Mouse (Mus musculus): Measurements from ENCODE around the gene Olfr1290. TPM values are rescaled to one million over a fixed set of nuclear protein-coding genes. Genes with fewer than 3 reads are reported as not detected.

Gene Olfr1290
- polyA plus RNA-seq (2016; fragmentation: Nextera tagmentation; extraction: Ambion mirVana), result not detected in 2 replicates

DNA sequence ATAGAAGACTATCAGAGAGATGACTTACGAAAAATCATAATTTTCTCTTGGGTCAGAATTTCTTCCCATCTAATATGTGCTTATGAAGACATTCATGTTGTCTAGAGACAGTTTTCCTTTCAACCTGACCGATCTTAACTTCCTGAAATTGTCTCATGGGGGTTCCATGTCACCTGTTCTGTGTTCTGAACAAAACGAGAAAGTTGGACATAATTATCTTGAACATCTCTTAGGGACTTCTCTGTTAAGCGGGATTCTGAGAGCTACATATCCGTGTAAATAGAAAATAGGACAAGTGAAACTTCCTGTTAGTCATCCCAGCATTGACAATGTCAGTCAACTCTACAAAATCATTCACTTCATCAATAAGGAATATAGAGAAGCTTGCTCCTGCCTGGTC is at the start of gene Olfr1290:
Gene Olfr1290, minus strand, starts transcription at position 101 of the 400 bp plus-strand sequence.
- no peak within 1 kb of the TSS for H3K27ac ChIP-seq (replicated peaks)
- no peaks in the 10 kb centered on the region for H3K27me3 ChIP-seq (replicated peaks; ENCODE audit: low read depth, poor library complexity, severe bottlenecking)
- H3K4me3 ChIP-seq, result no peak within 1 kb of the TSS
- no peaks in the 10 kb centered on the region for H3K36me3 ChIP-seq (replicated peaks)
- WGBS, result 81% methylated on average over 5 of the region's 5 CpGs
- no peaks in the 10 kb centered on the region for H3K9me3 ChIP-seq
- H3K4me1 ChIP-seq, result no peaks in the 10 kb centered on the region
- no peak for DNase-seq (ENCODE audit: low spot score)

DNA sequence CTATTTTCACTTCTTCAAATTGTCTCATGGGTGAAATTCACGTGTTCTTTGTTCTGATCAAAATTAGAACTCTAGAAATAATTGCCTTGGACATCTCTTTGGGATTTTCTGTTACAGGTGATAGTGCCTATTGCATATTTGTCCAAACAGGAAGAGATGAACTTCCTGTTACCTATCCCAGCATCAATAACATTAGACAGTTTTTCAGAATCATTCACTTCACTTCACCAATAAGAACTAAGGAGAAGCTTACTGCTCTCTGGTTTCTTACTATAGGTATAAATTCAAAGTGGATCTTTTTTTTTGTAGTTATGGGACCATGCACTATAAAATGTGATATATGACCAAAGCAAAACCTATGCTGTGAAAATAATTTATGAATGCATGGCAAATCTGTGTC is 46.6 kb upstream of the Olfr1290 start, which contains the start of gene Olfr1294:
Gene Olfr1294, minus strand, starts transcription at position 101 of the 400 bp plus-strand sequence.
- no peaks in the 10 kb centered on the region for H3K36me3 ChIP-seq (replicated peaks)
- 67% methylated on average over 1 of the region's 1 CpGs for WGBS
- no peaks in the 10 kb centered on the region for H3K9me3 ChIP-seq

DNA sequence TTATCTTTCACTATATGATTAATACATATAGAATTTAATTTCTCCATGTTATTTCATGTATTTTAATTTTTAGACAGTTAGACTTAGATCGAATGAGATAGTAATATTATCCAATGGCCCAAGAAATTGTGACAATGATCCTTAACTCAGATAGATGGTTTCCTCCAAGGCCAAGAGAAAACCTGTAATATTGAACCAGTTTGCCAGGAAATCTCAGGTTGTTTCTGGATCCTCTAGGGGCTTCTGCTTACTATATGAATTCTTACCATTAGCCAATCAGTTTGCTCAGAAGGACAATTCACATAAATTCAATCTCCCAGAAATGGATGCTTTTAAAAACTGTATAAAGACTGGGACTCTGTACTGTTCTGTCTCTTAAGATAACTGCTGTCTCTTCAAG is 31.3 kb upstream of the Olfr1290 start, which contains the start of gene Olfr1293-ps:
Gene Olfr1293-ps, plus strand, starts transcription at position 301 of the 400 bp plus-strand sequence.
- no peak within 1 kb of the TSS for H3K27ac ChIP-seq (replicated peaks)
- WGBS, result 89% methylated on average over 1 of the region's 1 CpGs
- DNase-seq (ENCODE audit: low spot score), result no peak

More for the DNA sequence above, 46.6 kb upstream of the Olfr1290 start, which contains the start of gene Olfr1294:
- H3K27ac ChIP-seq (replicated peaks), result no peak within 1 kb of the TSS
- H3K27me3 ChIP-seq (replicated peaks; ENCODE audit: low read depth, poor library complexity, severe bottlenecking), result no peaks in the 10 kb centered on the region
- no peaks in the 10 kb centered on the region for H3K4me1 ChIP-seq
- no peak for DNase-seq (ENCODE audit: low spot score)
- no peak within 1 kb of the TSS for H3K4me3 ChIP-seq

DNA sequence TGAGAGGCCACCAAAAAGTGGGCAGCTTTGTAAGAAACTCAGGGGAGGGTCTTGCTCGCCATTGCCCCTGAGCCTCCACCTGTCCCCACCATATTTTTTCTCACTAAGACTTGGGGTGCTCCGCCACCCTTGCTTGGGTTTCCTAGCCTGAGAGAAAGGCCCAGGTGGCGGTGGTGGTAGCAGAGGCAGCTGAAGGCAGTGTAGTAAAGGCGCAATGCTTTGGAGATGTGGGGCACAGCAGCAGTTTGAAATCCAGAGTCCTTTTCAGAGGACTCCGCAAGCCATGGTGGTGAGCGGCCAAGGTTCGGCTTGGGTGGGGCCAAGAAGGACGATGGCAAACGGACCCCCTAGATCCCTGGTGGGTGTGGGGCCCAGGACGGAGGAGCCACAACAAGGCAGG is 23.8 kb upstream of the Olfr1290 start:
- H3K9me3 ChIP-seq, result peaks cover 4% of the 10 kb centered on the region; the same call in 1 of the 2 replicates
- H3K4me3 ChIP-seq, result no peak overlapping the region
- DNase-seq (ENCODE audit: low spot score), result no peak
- H3K27me3 ChIP-seq (replicated peaks; ENCODE audit: low read depth, poor library complexity, severe bottlenecking), result no peaks in the 10 kb centered on the region
- H3K4me1 ChIP-seq, result no peaks in the 10 kb centered on the region
- WGBS, result 90% methylated on average over 10 of the region's 10 CpGs
- no peak overlapping the region for H3K27ac ChIP-seq (replicated peaks)
- no peaks in the 10 kb centered on the region for H3K36me3 ChIP-seq (replicated peaks)

More for the DNA sequence above, 31.3 kb upstream of the Olfr1290 start, which contains the start of gene Olfr1293-ps:
- Histone ChIP-seq H3K27me3 (replicated peaks; ENCODE audit: low read depth, poor library complexity, severe bottlenecking) (no peaks in the 10 kb centered on the region), H3K36me3 (replicated peaks) (no peaks in the 10 kb centered on the region), H3K9me3 (no peaks in the 10 kb centered on the region), H3K4me1 (no peaks in the 10 kb centered on the region), H3K4me3 (no peak within 1 kb of the TSS)

DNA sequence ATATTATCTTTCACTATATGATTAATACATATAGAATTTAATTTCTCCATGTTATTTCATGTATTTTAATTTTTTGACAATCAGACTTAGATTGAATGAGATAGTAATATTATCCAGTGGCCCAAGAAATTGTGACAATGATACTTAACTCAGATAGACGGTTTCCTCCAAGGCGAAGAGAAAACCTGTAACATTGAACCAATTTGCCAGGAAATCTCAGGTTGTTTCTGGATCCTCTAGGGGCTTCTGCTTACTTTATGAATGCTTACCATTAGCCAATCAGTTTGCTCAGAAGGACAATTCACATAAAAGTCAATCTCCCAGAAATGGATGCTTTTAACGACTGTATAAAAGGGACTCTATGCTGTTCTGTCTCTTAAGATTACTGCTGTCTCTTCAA is 3.3 kb upstream of the Olfr1290 start, which contains the start of gene Olfr1291-ps1:
Gene Olfr1291-ps1, plus strand, starts transcription at position 301 of the 400 bp plus-strand sequence.
- Histone ChIP-seq H3K4me1 (no peaks in the 10 kb centered on the region), H3K36me3 (replicated peaks) (no peaks in the 10 kb centered on the region), H3K27me3 (replicated peaks; ENCODE audit: low read depth, poor library complexity, severe bottlenecking) (no peaks in the 10 kb centered on the region)

DNA sequence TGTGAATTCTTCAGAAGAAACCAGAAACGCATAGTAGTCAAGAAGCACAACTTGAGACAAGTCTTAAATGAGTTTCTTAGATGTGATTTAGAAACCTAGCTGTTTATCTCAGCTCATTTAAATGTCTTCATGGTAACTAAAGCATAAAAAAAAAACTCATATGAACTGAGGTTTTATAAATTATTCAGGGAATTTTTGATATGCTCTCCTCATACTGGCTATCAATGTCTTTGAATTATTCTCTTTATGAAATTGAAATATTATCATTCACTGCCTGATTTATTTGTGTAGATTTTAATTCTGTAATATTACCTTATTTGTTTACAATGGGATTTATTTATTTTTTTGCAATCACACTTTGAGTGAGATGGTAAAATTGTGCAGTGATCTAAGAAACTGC is 13.1 kb downstream of the Olfr1290 start, which contains the start of gene Olfr1289:
Gene Olfr1289, plus strand, starts transcription at position 301 of the 400 bp plus-strand sequence.
- H3K27me3 ChIP-seq (replicated peaks; ENCODE audit: low read depth, poor library complexity, severe bottlenecking), result no peaks in the 10 kb centered on the region
- DNase-seq (ENCODE audit: low spot score), result no peak
- H3K27ac ChIP-seq (replicated peaks), result no peak within 1 kb of the TSS
- no peak within 1 kb of the TSS for H3K4me3 ChIP-seq
- no peaks in the 10 kb centered on the region for H3K4me1 ChIP-seq
- H3K36me3 ChIP-seq (replicated peaks), result no peaks in the 10 kb centered on the region
- WGBS, result 86% methylated on average over 1 of the region's 1 CpGs
- H3K9me3 ChIP-seq, result no peaks in the 10 kb centered on the region

More for the DNA sequence above, 3.3 kb upstream of the Olfr1290 start, which contains the start of gene Olfr1291-ps1:
- no peak for DNase-seq (ENCODE audit: low spot score)
- WGBS, result 90% methylated on average over 3 of the region's 3 CpGs
- H3K27ac ChIP-seq (replicated peaks), result no peak within 1 kb of the TSS
- H3K9me3 ChIP-seq, result no peaks in the 10 kb centered on the region
- H3K4me3 ChIP-seq, result no peak within 1 kb of the TSS

DNA sequence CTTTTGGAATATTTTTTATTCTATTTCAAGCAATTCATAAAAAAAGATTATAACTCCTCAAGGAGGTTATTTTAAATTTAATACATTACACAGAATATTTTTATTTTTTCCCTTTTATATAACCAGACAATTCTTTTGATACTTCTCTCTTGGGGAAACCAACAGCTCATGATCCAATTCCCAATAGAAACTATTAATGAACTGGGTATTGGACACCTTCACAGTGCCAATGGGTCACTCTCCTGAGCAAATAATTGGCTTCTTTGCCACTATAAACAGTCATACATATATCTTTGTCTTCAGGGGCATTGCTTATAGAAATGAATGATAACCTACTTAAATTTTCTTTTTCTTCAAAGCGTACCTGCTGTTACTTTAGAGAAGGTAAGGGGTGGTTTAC is 19.8 kb downstream of the Olfr1290 start, which contains the start of gene Olfr1288:
Gene Olfr1288, plus strand, starts transcription at position 301 of the 400 bp plus-strand sequence.
- H3K9me3 ChIP-seq, result no peaks in the 10 kb centered on the region
- no peaks in the 10 kb centered on the region for H3K4me1 ChIP-seq
- no peak for DNase-seq (ENCODE audit: low spot score)
- no peak within 1 kb of the TSS for H3K4me3 ChIP-seq
- no peaks in the 10 kb centered on the region for H3K27me3 ChIP-seq (replicated peaks; ENCODE audit: low read depth, poor library complexity, severe bottlenecking)
- whole genome bisulfite sequencing, result 97% methylated on average over 1 of the region's 1 CpGs
- H3K27ac ChIP-seq (replicated peaks), result no peak within 1 kb of the TSS
- H3K36me3 ChIP-seq (replicated peaks), result no peaks in the 10 kb centered on the region

DNA sequence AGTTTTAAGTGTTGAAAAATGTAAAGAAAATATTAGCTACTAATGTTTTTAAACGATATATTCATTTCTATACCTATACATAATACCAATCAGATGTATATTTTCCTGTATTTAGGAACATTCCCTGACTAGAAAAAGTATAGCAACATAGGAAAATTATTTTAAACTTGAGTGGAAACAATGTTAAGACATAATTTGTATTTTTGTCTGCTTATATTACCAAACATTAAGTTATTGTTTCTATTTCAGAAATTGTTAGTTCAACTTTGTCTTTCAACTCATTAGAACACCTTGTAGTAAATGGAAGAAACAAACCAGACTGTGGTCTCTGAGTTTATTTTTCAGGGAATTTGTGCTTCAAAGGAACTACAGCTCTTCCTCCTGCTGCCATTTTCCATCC is 44.8 kb downstream of the Olfr1290 start, which contains the start of gene Olfr1287:
Gene Olfr1287, plus strand, starts transcription at position 301 of the 400 bp plus-strand sequence.
- no peaks in the 10 kb centered on the region for H3K4me1 ChIP-seq
- no peaks in the 10 kb centered on the region for H3K27me3 ChIP-seq (replicated peaks; ENCODE audit: low read depth, poor library complexity, severe bottlenecking)
- DNase-seq (ENCODE audit: low spot score), result no peak
- H3K4me3 ChIP-seq, result no peak within 1 kb of the TSS
- no peaks in the 10 kb centered on the region for H3K9me3 ChIP-seq
- H3K36me3 ChIP-seq (replicated peaks), result no peaks in the 10 kb centered on the region
- 68% methylated on average over 1 of the region's 1 CpGs for WGBS
- no peak within 1 kb of the TSS for H3K27ac ChIP-seq (replicated peaks)

Other genes starting within 250 kb of the Olfr1290 start
- gene Olfr1276, start 239.3 kb downstream of the Olfr1290 start, polyA plus RNA-seq (2016; fragmentation: Nextera tagmentation; extraction: Ambion mirVana), result not detected in 2 replicates
- not detected in 2 replicates for gene Olfr1277, start 219.7 kb downstream of the Olfr1290 start, polyA plus RNA-seq (2016; fragmentation: Nextera tagmentation; extraction: Ambion mirVana)
- gene Olfr1278, start 203.7 kb downstream of the Olfr1290 start, polyA plus RNA-seq (2016; fragmentation: Nextera tagmentation; extraction: Ambion mirVana), result not detected in 2 replicates
- gene Olfr1279, start 193.2 kb downstream of the Olfr1290 start, polyA plus RNA-seq (2016; fragmentation: Nextera tagmentation; extraction: Ambion mirVana), result not detected in 2 replicates
- gene Olfr1280, start 179.8 kb downstream of the Olfr1290 start, polyA plus RNA-seq (2016; fragmentation: Nextera tagmentation; extraction: Ambion mirVana), result not detected in 2 replicates
- gene Olfr1281, start 167.3 kb downstream of the Olfr1290 start, polyA plus RNA-seq (2016; fragmentation: Nextera tagmentation; extraction: Ambion mirVana), result not detected in 2 replicates
- gene Olfr1282, start 157.8 kb downstream of the Olfr1290 start, polyA plus RNA-seq (2016; fragmentation: Nextera tagmentation; extraction: Ambion mirVana), result not detected in 2 replicates
- gene Olfr1283, start 127.0 kb downstream of the Olfr1290 start, polyA plus RNA-seq (2016; fragmentation: Nextera tagmentation; extraction: Ambion mirVana), result not detected in 2 replicates
- gene Olfr1284, start 118.3 kb downstream of the Olfr1290 start, polyA plus RNA-seq (2016; fragmentation: Nextera tagmentation; extraction: Ambion mirVana), result not detected in 2 replicates
- gene Olfr1286, start 70.7 kb downstream of the Olfr1290 start, polyA plus RNA-seq (2016; fragmentation: Nextera tagmentation; extraction: Ambion mirVana), result not detected in 2 replicates
- gene Olfr1287, start 44.7 kb downstream of the Olfr1290 start, polyA plus RNA-seq (2016; fragmentation: Nextera tagmentation; extraction: Ambion mirVana), result not detected in 2 replicates
- gene Olfr1288, start 19.7 kb downstream of the Olfr1290 start, polyA plus RNA-seq (2016; fragmentation: Nextera tagmentation; extraction: Ambion mirVana), result not detected in 2 replicates
- gene Olfr1289, start 13.0 kb downstream of the Olfr1290 start, polyA plus RNA-seq (2016; fragmentation: Nextera tagmentation; extraction: Ambion mirVana), result not detected in 2 replicates
- gene Olfr1291-ps1, start 3.4 kb upstream of the Olfr1290 start, polyA plus RNA-seq (2016; fragmentation: Nextera tagmentation; extraction: Ambion mirVana), result not detected in 2 replicates
- not detected in 2 replicates for gene Olfr1293-ps, start 31.4 kb upstream of the Olfr1290 start, polyA plus RNA-seq (2016; fragmentation: Nextera tagmentation; extraction: Ambion mirVana)
- not detected in 2 replicates for gene Olfr1294, start 46.5 kb upstream of the Olfr1290 start, polyA plus RNA-seq (2016; fragmentation: Nextera tagmentation; extraction: Ambion mirVana)
- not detected in 2 replicates for gene Olfr1295, start 75.9 kb upstream of the Olfr1290 start, polyA plus RNA-seq (2016; fragmentation: Nextera tagmentation; extraction: Ambion mirVana)
- gene Olfr1297, start 132.7 kb upstream of the Olfr1290 start, polyA plus RNA-seq (2016; fragmentation: Nextera tagmentation; extraction: Ambion mirVana), result not detected in 2 replicates
- not detected in 2 replicates for gene Olfr1298, start 155.4 kb upstream of the Olfr1290 start, polyA plus RNA-seq (2016; fragmentation: Nextera tagmentation; extraction: Ambion mirVana)
- gene Olfr1299, start 167.6 kb upstream of the Olfr1290 start, polyA plus RNA-seq (2016; fragmentation: Nextera tagmentation; extraction: Ambion mirVana), result not detected in 2 replicates